Mouse (Mus musculus) intestine, embryonic 14.5 days (tissue): ENCODE data around the gene 1700023F06Rik. TPM values are rescaled to one million over a fixed set of nuclear protein-coding genes. Genes with fewer than 3 reads are reported as not detected.

Experiments
- ATAC-seq: fragments of 200-750 bp; cut with Nextera tagmentation; replicated peaks from 2 replicates; pipeline ENCODE4 v1.8.0; 2017; ENCODE audit warnings: low read depth, moderate number of reproducible peaks, moderate TSS enrichment, moderate library complexity; ENCODE audit not compliant: low FRiP score, low TSS enrichment
- DNase-seq: peaks from one replicate; pipeline ENCODE4 v3.0.0-alpha.2; 2018; ENCODE audit warnings: low spot score
- H3K27ac ChIP-seq: fragments of 300-500 bp; sonication (generic); 2 replicates; pipeline ENCODE4 v1.5.1; 2014; ENCODE audit warnings: low read depth, mild to moderate bottlenecking, control low read depth
- H3K27me3 ChIP-seq: fragments of 300-500 bp; sonication (generic); replicated peaks from 2 replicates; pipeline ENCODE4 v1.6.1; 2014; ENCODE audit warnings: low read length, control low read depth; ENCODE audit not compliant: control insufficient read depth, insufficient read depth
- H3K36me3 ChIP-seq: fragments of 300-500 bp; sonication (generic); 2 replicates; pipeline ENCODE4 v1.6.1; 2014; ENCODE audit warnings: low read length, control low read depth; ENCODE audit not compliant: control insufficient read depth, insufficient read depth
- H3K4me1 ChIP-seq: fragments of 300-500 bp; sonication (generic); replicated peaks from 2 replicates; pipeline ENCODE4 v1.6.1; 2014; ENCODE audit warnings: low read length, control low read depth, mixed read lengths; ENCODE audit not compliant: control insufficient read depth, insufficient read depth
- H3K4me2 ChIP-seq: fragments of 300-500 bp; sonication (generic); 2 replicates; pipeline ENCODE4 v1.6.1; 2014; ENCODE audit warnings: low read length
- H3K4me3 ChIP-seq: fragments of 300-500 bp; sonication (generic); 2 replicates; pipeline ENCODE4 v1.5.1; 2014; ENCODE audit warnings: low read depth, low read length, control low read depth, mixed read lengths
- H3K9ac ChIP-seq: fragments of 300-500 bp; sonication (generic); 2 replicates; pipeline ENCODE4 v1.6.1; 2014; ENCODE audit warnings: mild to moderate bottlenecking, low read length
- H3K9me3 ChIP-seq: fragments of 300-500 bp; sonication (generic); 2 replicates; pipeline ENCODE4 v1.6.1; 2016; ENCODE audit warnings: low read length, control low read depth; ENCODE audit not compliant: control insufficient read depth
- WGBS: fragments of 180-500 bp; shearing (Covaris S2); extraction: QIAGEN DNeasy Blood & Tissue Kit; methylation state at CpG from one replicate; pipeline ENCODE4 v1.1.7; 2014; 5-methylcytosine and 5-hydroxymethylcytosine counted together
- polyA plus RNA-seq: library from polyadenylated mRNA; unstranded; fragments of >200 nt; fragmentation: Nextera tagmentation; extraction: Ambion mirVana; gene quantifications from 2 replicates; pipeline ENCODE4 v1.2.1, GENCODE M21; 2014

Gene 1700023F06Rik
- polyA plus RNA-seq, 1 experiment from 2014 or later = 1.3 TPM

- Histone ChIP-seq H3K4me3 (peak overlapping the region; percentile 24), H3K9me3 (no peaks in the 10 kb centered on the region; the same call in 1 of the 2 replicates), H3K9ac (0 out of 2 replicates have a peak overlapping the region, but pooled peaks have one; percentile 34), H3K36me3 (no peaks in the 10 kb centered on the region), H3K27ac (peak overlapping the region; percentile 47; the same call in 1 of the 2 replicates), H3K4me1 (peaks cover 7% of the 10 kb centered on the region), H3K4me2 (peak overlapping the region; percentile 56), H3K27me3 (no peaks in the 10 kb centered on the region)
- DNase-seq (peak; percentile 100), ATAC-seq (peak; percentile 96)
- WGBS = 2% methylated on average over 24 of the region's 25 CpGs
These were observed 49.5 kb downstream of the 1700023F06Rik start for GRCm38 (mm10) chr11:103158621-103159478.

- no peaks in the 10 kb centered on the region for H3K9me3 ChIP-seq
- H3K4me2 ChIP-seq = no peak overlapping the region
- no peaks in the 10 kb centered on the region; the same call in 1 of the 2 replicates for H3K4me1 ChIP-seq
- no peak overlapping the region for H3K9ac ChIP-seq
- no peaks in the 10 kb centered on the region for H3K36me3 ChIP-seq
- no peak overlapping the region for H3K27ac ChIP-seq
- no peaks in the 10 kb centered on the region for H3K27me3 ChIP-seq
- H3K4me3 ChIP-seq = no peak overlapping the region
- 85% methylated on average over 4 of the region's 4 CpGs for WGBS
- ATAC-seq (no peak), DNase-seq (no peak)
These were observed 58.6 kb downstream of the 1700023F06Rik start for GRCm38 (mm10) chr11:103149771-103150170.

Other genes with a start within 250 kb of the 1700023F06Rik start
- gene Nmt1, start 180.4 kb downstream of the 1700023F06Rik start, polyA plus RNA-seq = 69.3 and 69.7 TPM in 2 replicates
- 164 and 183 TPM in 2 replicates for gene Dcakd, start 180.2 kb downstream of the 1700023F06Rik start, polyA plus RNA-seq
- 1.9 and 2.1 TPM in 2 replicates for gene Plcd3, start 106.9 kb downstream of the 1700023F06Rik start, polyA plus RNA-seq
- gene Acbd4, start 106.9 kb downstream of the 1700023F06Rik start, polyA plus RNA-seq = 13.0 and 14.5 TPM in 2 replicates
- gene Hexim1, start 92.3 kb downstream of the 1700023F06Rik start, polyA plus RNA-seq = 6.8 and 6.9 TPM in 2 replicates
- 6.9 and 9.7 TPM in 2 replicates for gene Hexim2, start 76.1 kb downstream of the 1700023F06Rik start, polyA plus RNA-seq
- gene Fmnl1, start 37.5 kb downstream of the 1700023F06Rik start, polyA plus RNA-seq = 3.1 and 3.6 TPM in 2 replicates
- gene Spata32, start 9.9 kb upstream of the 1700023F06Rik start, polyA plus RNA-seq = not detected in 2 replicates
- 3.7 and 3.9 TPM in 2 replicates for gene Map3k14, start 58.9 kb upstream of the 1700023F06Rik start, polyA plus RNA-seq
- 23.8 and 24.8 TPM in 2 replicates for gene Arhgap27, start 155.1 kb upstream of the 1700023F06Rik start, polyA plus RNA-seq
- 7.2 and 8.5 TPM in 2 replicates for gene Plekhm1, start 204.1 kb upstream of the 1700023F06Rik start, polyA plus RNA-seq